Comparison of ENCODE assay signal across 28 mouse cellular contexts in the genomic region with DNA sequence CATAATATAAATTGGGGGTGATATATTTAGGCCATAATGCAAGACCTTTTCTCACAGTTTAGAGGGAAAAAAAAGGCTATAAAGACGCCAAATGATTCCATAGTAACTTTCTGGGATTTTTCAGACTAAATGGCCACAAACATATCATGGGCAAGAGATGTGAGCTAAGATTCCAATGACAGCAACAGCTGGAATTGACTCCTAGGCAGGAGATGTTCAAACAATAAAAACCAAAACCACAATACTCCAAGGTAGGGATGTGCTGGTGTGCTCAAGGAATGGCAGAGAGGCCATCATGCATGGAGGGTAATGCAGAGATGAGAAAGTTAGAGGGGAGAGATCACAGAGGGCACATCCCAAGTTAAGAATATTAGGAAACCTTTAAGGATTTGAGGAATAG. TPM values are rescaled to one million over a fixed set of nuclear protein-coding genes. Genes with fewer than 3 reads are reported as not detected.
"Had no signal": no experiment of that assay in that cellular context is flagged by ENCODE, and none has a peak within 500 bp of the region (broad histone marks: within the 10 kb centered on the region; RNA-seq: fewer than 3 reads in every experiment).

No protein-coding gene starts in this region.

- H3K4me3 ChIP-seq: embryonic facial prominence, embryonic 10.5 days; embryonic facial prominence, embryonic 12.5 days; embryonic facial prominence, embryonic 13.5 days; embryonic facial prominence, embryonic 15.5 days; erythroblast, embryonic 14.5 days; forebrain, embryonic 10.5 days; forebrain, embryonic 12.5 days; forebrain, embryonic 13.5 days; forebrain, embryonic 15.5 days; gastrocnemius, adult 2 months; heart, adult 2 months had no signal

- ATAC-seq: forebrain, embryonic 13.5 days; forebrain, embryonic 14.5 days; forebrain, embryonic 15.5 days; forebrain, embryonic 16.5 days; forebrain, postnatal 0 days had no signal

- H3K9ac ChIP-seq: embryonic facial prominence, embryonic 12.5 days; embryonic facial prominence, embryonic 13.5 days; embryonic facial prominence, embryonic 15.5 days; forebrain, embryonic 12.5 days; forebrain, embryonic 13.5 days; forebrain, embryonic 15.5 days; forebrain, postnatal 0 days had no signal

- H3K4me2 ChIP-seq: embryonic facial prominence, embryonic 12.5 days; embryonic facial prominence, embryonic 13.5 days; embryonic facial prominence, embryonic 15.5 days; forebrain, embryonic 12.5 days; forebrain, embryonic 13.5 days; forebrain, embryonic 15.5 days had no signal

- H3K4me1 ChIP-seq: embryonic facial prominence, embryonic 10.5 days; embryonic facial prominence, embryonic 12.5 days; embryonic facial prominence, embryonic 13.5 days; embryonic facial prominence, embryonic 15.5 days; forebrain, embryonic 10.5 days; forebrain, embryonic 12.5 days; forebrain, embryonic 13.5 days had no signal

- H3K9me3 ChIP-seq: embryonic facial prominence, embryonic 10.5 days; embryonic facial prominence, embryonic 12.5 days; embryonic facial prominence, embryonic 15.5 days; forebrain, embryonic 13.5 days; forebrain, embryonic 15.5 days had no signal

- DNase-seq: cerebellum, adult 2 months; cerebellum, adult 8-10 months; cerebellum, adult 9-10 months; cerebellum, adult 9-11 months; cerebellum, postnatal 10 days; cerebellum, postnatal 14 days; cerebellum, postnatal 25 days; cerebellum, postnatal 36 days; embryo, embryonic 11 days; forebrain, postnatal 0 days; gastrocnemius, adult 2 months; gastrocnemius, postnatal 10 days; gastrocnemius, postnatal 14 days; gastrocnemius, postnatal 25 days; gastrocnemius, postnatal 36 days; heart, adult 18-20 months; heart, adult 2 months had no signal

- H3K27ac ChIP-seq: embryonic facial prominence, embryonic 10.5 days; embryonic facial prominence, embryonic 12.5 days; embryonic facial prominence, embryonic 13.5 days; embryonic facial prominence, embryonic 15.5 days; forebrain, embryonic 10.5 days; forebrain, embryonic 12.5 days; forebrain, embryonic 13.5 days; forebrain, embryonic 15.5 days; gastrocnemius, adult 2 months; heart, adult 2 months had no signal

- H3K27me3 ChIP-seq: embryonic facial prominence, embryonic 12.5 days; embryonic facial prominence, embryonic 13.5 days; embryonic facial prominence, embryonic 15.5 days; forebrain, embryonic 12.5 days; forebrain, embryonic 13.5 days; forebrain, embryonic 15.5 days had no signal

RNA-seq across cellular contexts. Expression of a gene that starts 16.6 kb away (rescaled TPM):
- polyA plus RNA-seq: erythroblast, embryonic 14.5 days had no signal
